Mouse (Mus musculus): ENCODE measurements around the gene Rnf168. TPM values are rescaled to one million over a fixed set of nuclear protein-coding genes. Genes with fewer than 3 reads are reported as not detected.
"Not testable (repeated sequence)": the region's sequence is repeated elsewhere in the genome, so short reads cannot be mapped to it uniquely, and the experiment has no call there.

The Rnf168 gene
- polyA plus RNA-seq, 1 experiment from 2014 or later: 23.2 TPM

GRCm38 (mm10) chr16:32271291-32271690 lies 6.0 kb upstream of the Rnf168 start, which contains the start of gene Smco1:
Smco1 (plus strand) TSS chr16:32271468.
- H3K9ac ChIP-seq (replicated peaks; ENCODE audit: low read depth, low read length): no peak within 1 kb of the TSS
- H3K4me3 ChIP-seq (ENCODE audit: low read depth, low read length): no peak within 1 kb of the TSS
- H3K4me1 ChIP-seq (ENCODE audit: control insufficient read depth, insufficient read depth, low read length): no peaks in the 10 kb centered on the region
- no peak for ATAC-seq (ENCODE audit: low read depth)
- no peaks in the 10 kb centered on the region for H3K36me3 ChIP-seq (ENCODE audit: control insufficient read depth, insufficient read depth, low read length)
- no peak within 1 kb of the TSS for H3K4me2 ChIP-seq (ENCODE audit: low read depth, low read length)
- no peaks in the 10 kb centered on the region for H3K27me3 ChIP-seq (ENCODE audit: control insufficient read depth, insufficient read depth, low read length)
- 88% methylated on average over 11 of the region's 11 CpGs for WGBS
- no peak within 1 kb of the TSS for H3K27ac ChIP-seq (ENCODE audit: low read depth, low read length)
- H3K9me3 ChIP-seq (ENCODE audit: control insufficient read depth, low read length): no peaks in the 10 kb centered on the region

GRCm38 (mm10) chr16:32273338-32273737 lies 3.9 kb upstream of the Rnf168 start:
- H3K27me3 ChIP-seq (ENCODE audit: control insufficient read depth, insufficient read depth, low read length): no peaks in the 10 kb centered on the region

GRCm38 (mm10) chr16:32275041-32275440 lies 2.2 kb upstream of the Rnf168 start:
- Histone ChIP-seq H3K27me3 (ENCODE audit: control insufficient read depth, insufficient read depth, low read length) (no peaks in the 10 kb centered on the region), H3K9ac (replicated peaks; ENCODE audit: low read depth, low read length) (no peak overlapping the region), H3K4me2 (ENCODE audit: low read depth, low read length) (no peak overlapping the region), H3K4me1 (ENCODE audit: control insufficient read depth, insufficient read depth, low read length) (peaks cover 14% of the 10 kb centered on the region), H3K9me3 (ENCODE audit: control insufficient read depth, low read length) (no peaks in the 10 kb centered on the region), H3K4me3 (ENCODE audit: low read depth, low read length) (no peak overlapping the region), H3K36me3 (ENCODE audit: control insufficient read depth, insufficient read depth, low read length) (no peaks in the 10 kb centered on the region), H3K27ac (ENCODE audit: low read depth, low read length) (no peak overlapping the region)
- 89% methylated on average over 6 of the region's 6 CpGs for WGBS
- no peak for ATAC-seq (ENCODE audit: low read depth)

More at GRCm38 (mm10) chr16:32273338-32273737, 3.9 kb upstream of the Rnf168 start:
- no peak for ATAC-seq (ENCODE audit: low read depth)
- Histone ChIP-seq H3K4me3 (ENCODE audit: low read depth, low read length) (no peak overlapping the region), H3K4me2 (ENCODE audit: low read depth, low read length) (no peak overlapping the region), H3K36me3 (ENCODE audit: control insufficient read depth, insufficient read depth, low read length) (no peaks in the 10 kb centered on the region), H3K9me3 (ENCODE audit: control insufficient read depth, low read length) (no peaks in the 10 kb centered on the region), H3K4me1 (ENCODE audit: control insufficient read depth, insufficient read depth, low read length) (peaks cover 4% of the 10 kb centered on the region; the same call in 1 of the 2 replicates), H3K9ac (replicated peaks; ENCODE audit: low read depth, low read length) (no peak overlapping the region), H3K27ac (ENCODE audit: low read depth, low read length) (no peak overlapping the region)
- WGBS: 48% methylated on average over 9 of the region's 9 CpGs

GRCm38 (mm10) chr16:32275830-32276229 lies 1.4 kb upstream of the Rnf168 start:
- no peaks in the 10 kb centered on the region for H3K27me3 ChIP-seq (ENCODE audit: control insufficient read depth, insufficient read depth, low read length)
- H3K9me3 ChIP-seq (ENCODE audit: control insufficient read depth, low read length): no peaks in the 10 kb centered on the region
- no peak for ATAC-seq (ENCODE audit: low read depth)
- WGBS: 85% methylated on average over 1 of the region's 1 CpGs
- no peak overlapping the region for H3K9ac ChIP-seq (replicated peaks; ENCODE audit: low read depth, low read length)
- H3K4me2 ChIP-seq (ENCODE audit: low read depth, low read length): no peak overlapping the region
- H3K4me1 ChIP-seq (ENCODE audit: control insufficient read depth, insufficient read depth, low read length): peaks cover 14% of the 10 kb centered on the region
- H3K36me3 ChIP-seq (ENCODE audit: control insufficient read depth, insufficient read depth, low read length): no peaks in the 10 kb centered on the region
- no peak overlapping the region for H3K27ac ChIP-seq (ENCODE audit: low read depth, low read length)
- H3K4me3 ChIP-seq (ENCODE audit: low read depth, low read length): no peak overlapping the region

GRCm38 (mm10) chr16:32278396-32278795 lies 1.1 kb downstream of the Rnf168 start:
- Histone ChIP-seq H3K4me1 (ENCODE audit: control insufficient read depth, insufficient read depth, low read length) (peaks cover 14% of the 10 kb centered on the region), H3K27me3 (ENCODE audit: control insufficient read depth, insufficient read depth, low read length) (no peaks in the 10 kb centered on the region), H3K9me3 (ENCODE audit: control insufficient read depth, low read length) (no peaks in the 10 kb centered on the region), H3K36me3 (ENCODE audit: control insufficient read depth, insufficient read depth, low read length) (no peaks in the 10 kb centered on the region; the same call in 1 of the 2 replicates), H3K4me2 (ENCODE audit: low read depth, low read length) (peak overlapping the region; percentile 52), H3K4me3 (ENCODE audit: low read depth, low read length) (peak overlapping the region; percentile 92), H3K9ac (replicated peaks; ENCODE audit: low read depth, low read length) (peak overlapping the region; percentile 84), H3K27ac (ENCODE audit: low read depth, low read length) (no peak overlapping the region)
- WGBS: 56% methylated on average over 7 of the region's 7 CpGs
- ATAC-seq (ENCODE audit: low read depth): no peak

GRCm38 (mm10) chr16:32280211-32280610 lies 3.0 kb downstream of the Rnf168 start:
- Histone ChIP-seq H3K4me3 (ENCODE audit: low read depth, low read length) (peak overlapping the region; percentile 4; the same call in 1 of the 2 replicates), H3K27me3 (ENCODE audit: control insufficient read depth, insufficient read depth, low read length) (no peaks in the 10 kb centered on the region), H3K9ac (replicated peaks; ENCODE audit: low read depth, low read length) (no peak overlapping the region), H3K27ac (ENCODE audit: low read depth, low read length) (no peak overlapping the region), H3K4me2 (ENCODE audit: low read depth, low read length) (peak overlapping the region; percentile 52), H3K9me3 (ENCODE audit: control insufficient read depth, low read length) (no peaks in the 10 kb centered on the region), H3K4me1 (ENCODE audit: control insufficient read depth, insufficient read depth, low read length) (peaks cover 14% of the 10 kb centered on the region), H3K36me3 (ENCODE audit: control insufficient read depth, insufficient read depth, low read length) (peaks cover 18% of the 10 kb centered on the region; the same call in 1 of the 2 replicates)
- ATAC-seq (ENCODE audit: low read depth): no peak
- WGBS: 87% methylated on average over 8 of the region's 8 CpGs

- H3K9me3 ChIP-seq (ENCODE audit: control insufficient read depth, low read length): no peaks in the 10 kb centered on the region
- no peak for ATAC-seq (ENCODE audit: low read depth)
- no peak overlapping the region for H3K9ac ChIP-seq (replicated peaks; ENCODE audit: low read depth, low read length)
- peaks cover 10% of the 10 kb centered on the region for H3K4me1 ChIP-seq (ENCODE audit: control insufficient read depth, insufficient read depth, low read length)
- no peak overlapping the region for H3K4me2 ChIP-seq (ENCODE audit: low read depth, low read length)
- no peak overlapping the region for H3K4me3 ChIP-seq (ENCODE audit: low read depth, low read length)
- H3K27me3 ChIP-seq (ENCODE audit: control insufficient read depth, insufficient read depth, low read length): no peaks in the 10 kb centered on the region
- peaks cover 25% of the 10 kb centered on the region; the same call in 1 of the 2 replicates for H3K36me3 ChIP-seq (ENCODE audit: control insufficient read depth, insufficient read depth, low read length)
- no peak overlapping the region for H3K27ac ChIP-seq (ENCODE audit: low read depth, low read length)
Measured at GRCm38 (mm10) chr16:32282608-32283007, 5.3 kb downstream of the Rnf168 start.

- 94% methylated on average over 4 of the region's 4 CpGs for WGBS
Measured at GRCm38 (mm10) chr16:32291821-32292220, 14.6 kb downstream of the Rnf168 start.

GRCm38 (mm10) chr16:32299617-32300016 lies 22.4 kb downstream of the Rnf168 start:
- H3K27ac ChIP-seq (ENCODE audit: low read depth, low read length); H3K4me2 ChIP-seq (ENCODE audit: low read depth, low read length); H3K27me3 ChIP-seq (ENCODE audit: control insufficient read depth, insufficient read depth, low read length); H3K4me3 ChIP-seq (ENCODE audit: low read depth, low read length); ATAC-seq (ENCODE audit: low read depth); H3K9ac ChIP-seq (replicated peaks; ENCODE audit: low read depth, low read length); H3K4me1 ChIP-seq (ENCODE audit: control insufficient read depth, insufficient read depth, low read length); H3K9me3 ChIP-seq (ENCODE audit: control insufficient read depth, low read length): not testable (repeated sequence)
- WGBS: 97% methylated on average over 4 of the region's 4 CpGs
- H3K36me3 ChIP-seq (ENCODE audit: control insufficient read depth, insufficient read depth, low read length): peaks cover 22% of the 10 kb centered on the region

More at GRCm38 (mm10) chr16:32291821-32292220, 14.6 kb downstream of the Rnf168 start:
- Histone ChIP-seq H3K4me3 (ENCODE audit: low read depth, low read length) (no peak overlapping the region), H3K36me3 (ENCODE audit: control insufficient read depth, insufficient read depth, low read length) (peaks cover 35% of the 10 kb centered on the region), H3K4me2 (ENCODE audit: low read depth, low read length) (no peak overlapping the region), H3K4me1 (ENCODE audit: control insufficient read depth, insufficient read depth, low read length) (no peaks in the 10 kb centered on the region), H3K27me3 (ENCODE audit: control insufficient read depth, insufficient read depth, low read length) (no peaks in the 10 kb centered on the region), H3K9me3 (ENCODE audit: control insufficient read depth, low read length) (no peaks in the 10 kb centered on the region), H3K27ac (ENCODE audit: low read depth, low read length) (no peak overlapping the region), H3K9ac (replicated peaks; ENCODE audit: low read depth, low read length) (no peak overlapping the region)
- no peak for ATAC-seq (ENCODE audit: low read depth)
